Mouse (Mus musculus) T-cell, adult 2 months (primary cell): ENCODE results near the gene Olfr403.
"Not testable (repeated sequence)": the region's sequence is repeated elsewhere in the genome, so short reads cannot be mapped to it uniquely, and the experiment has no call there.

ENCODE experiments used
- DNase-seq: peaks from one replicate; pipeline ENCODE4 v3.0.0; 2022; ENCODE audit warnings: low spot score

Gene Olfr403

DNA sequence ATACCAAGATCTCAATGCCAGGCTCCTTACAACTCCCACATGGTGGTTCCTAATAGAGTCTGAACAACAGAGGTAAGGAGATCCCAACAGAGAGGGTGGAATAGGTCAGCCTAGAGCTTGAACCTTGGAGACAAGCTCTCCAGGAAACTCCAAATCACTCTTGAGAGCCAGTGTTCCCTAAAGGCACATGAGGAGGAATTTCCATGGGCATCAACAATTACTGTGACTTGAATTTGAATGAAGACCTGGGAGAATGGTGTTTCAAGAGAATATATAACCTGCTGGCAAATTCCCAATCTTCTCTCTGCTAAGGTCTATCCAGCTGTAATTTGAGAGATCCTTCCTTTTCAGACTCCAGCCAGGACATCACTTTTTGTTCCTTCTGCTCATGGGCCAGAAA lies at the start of gene Olfr403:
Gene Olfr403, plus strand, starts transcription at position 301 of the 400 bp plus-strand sequence.
- DNase-seq: no peak

DNA sequence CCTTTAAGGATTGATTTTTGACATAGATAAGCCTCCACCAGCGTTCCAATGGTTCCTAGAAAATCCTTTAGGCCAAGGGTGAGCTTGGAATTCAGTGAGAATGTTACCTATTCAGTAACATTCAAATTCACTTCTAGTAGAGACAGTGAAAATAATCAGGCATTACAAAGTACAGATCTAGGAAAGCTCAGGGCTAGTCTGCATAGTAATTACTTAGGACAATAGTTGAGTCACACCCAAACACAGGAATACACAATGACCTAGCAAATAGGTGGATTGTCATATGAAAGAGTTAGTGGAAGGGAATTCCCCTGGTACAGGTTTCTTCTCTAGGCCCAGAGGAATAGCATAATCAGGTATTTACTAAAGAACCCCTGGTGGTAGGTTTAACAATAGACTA lies 46.0 kb upstream of the Olfr403 start:
- DNase-seq: not testable (repeated sequence)

DNA sequence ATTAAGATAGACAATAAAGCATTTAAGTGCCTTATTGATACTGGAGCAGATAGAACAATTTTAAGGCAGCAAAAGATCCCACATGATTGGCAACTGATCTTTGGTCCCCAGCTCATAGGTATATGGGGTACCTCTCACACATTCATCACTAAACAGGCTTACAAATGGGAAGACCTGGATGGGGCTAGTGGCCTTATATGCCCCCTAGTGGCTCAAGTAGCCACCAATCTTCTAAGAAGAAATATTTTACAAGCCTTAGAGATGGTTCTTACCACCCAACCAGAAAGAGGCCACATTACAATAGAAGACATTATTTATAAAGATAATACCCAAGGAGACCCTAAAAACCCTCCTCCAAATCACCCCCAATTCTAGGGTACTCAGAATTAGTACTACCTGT lies 40.2 kb upstream of the Olfr403 start:
- DNase-seq: no peak

DNA sequence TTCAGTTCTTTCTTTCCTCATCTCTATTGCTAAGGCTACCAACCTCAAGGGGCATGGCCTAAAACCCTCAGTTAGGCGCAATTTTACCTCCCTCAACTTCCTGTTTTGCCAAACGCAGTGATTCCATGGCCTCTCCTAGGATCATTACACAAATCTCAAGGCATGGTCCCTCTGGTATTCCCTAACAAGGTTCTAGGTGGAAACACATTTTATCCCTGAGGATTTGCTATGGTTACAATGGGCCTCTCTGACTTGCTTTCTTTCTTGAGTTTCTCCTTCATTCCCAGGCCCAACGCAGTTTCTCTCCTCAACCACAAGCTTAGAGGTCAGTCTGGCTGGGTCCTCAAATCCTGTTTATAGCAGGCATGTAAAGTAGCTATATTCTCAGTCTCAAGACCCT lies 32.8 kb upstream of the Olfr403 start, which contains the start of gene Olfr402:
Gene Olfr402, plus strand, starts transcription at position 301 of the 400 bp plus-strand sequence.
- no peak for DNase-seq

DNA sequence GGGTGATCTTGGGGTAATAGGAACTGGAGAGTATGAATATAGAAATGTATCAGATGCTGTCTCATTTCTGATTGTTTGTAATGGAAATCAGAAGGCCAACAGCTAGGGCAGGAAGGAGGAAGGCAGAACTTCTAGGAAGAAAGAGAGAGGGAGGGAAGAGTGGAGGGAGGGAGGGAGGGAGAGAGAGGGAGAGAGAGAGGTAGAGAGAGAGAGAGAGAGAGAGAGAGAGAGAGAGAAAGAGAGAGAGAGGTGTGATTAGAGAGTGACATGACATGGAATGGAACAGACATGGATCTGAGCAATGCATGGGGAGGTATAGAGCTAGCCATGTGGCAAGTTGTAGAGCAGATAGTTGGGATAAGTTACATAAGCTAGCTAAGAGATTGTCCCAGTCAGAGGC lies 17.3 kb upstream of the Olfr403 start:
- DNase-seq: no peak

DNA sequence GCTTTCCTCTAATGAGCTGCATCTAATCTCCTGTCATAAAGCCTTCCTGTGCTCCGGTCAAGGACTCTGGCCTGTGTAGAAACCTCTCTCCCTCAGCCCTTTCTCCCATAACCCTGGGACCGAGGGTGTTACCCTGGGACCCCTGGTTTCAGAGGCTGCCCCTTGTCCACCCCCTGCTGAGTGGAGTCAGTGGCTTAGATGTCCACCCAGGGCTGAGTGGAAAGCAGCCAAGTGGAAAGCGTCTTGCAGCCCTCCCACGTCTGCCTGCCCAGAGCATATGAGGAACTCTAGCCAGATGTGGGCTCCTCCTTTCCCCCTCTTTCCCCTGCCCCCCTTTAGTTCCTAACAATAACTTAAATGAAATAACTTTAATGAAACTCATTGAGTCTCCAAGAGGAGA lies 2.9 kb upstream of the Olfr403 start:
- DNase-seq: no peak

DNA sequence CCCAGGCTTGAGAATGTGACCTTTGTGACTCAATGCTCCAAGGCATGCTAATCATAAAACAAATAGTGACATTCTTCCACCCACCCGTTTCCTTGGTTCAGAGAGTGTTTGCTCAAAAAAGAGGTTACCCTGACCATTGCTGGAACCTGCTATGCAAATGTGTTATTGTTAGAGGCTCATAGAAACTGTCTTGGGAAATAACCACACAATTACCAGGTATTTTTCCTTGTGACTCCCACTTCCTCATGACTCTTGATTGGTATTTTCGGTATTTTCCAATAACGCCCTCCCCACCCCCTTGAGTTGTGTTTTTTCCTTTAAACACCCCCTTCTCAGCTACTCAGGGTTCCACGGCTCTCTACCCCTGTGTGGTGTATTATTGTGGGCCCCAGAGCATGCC lies 2.3 kb upstream of the Olfr403 start:
- no peak for DNase-seq

DNA sequence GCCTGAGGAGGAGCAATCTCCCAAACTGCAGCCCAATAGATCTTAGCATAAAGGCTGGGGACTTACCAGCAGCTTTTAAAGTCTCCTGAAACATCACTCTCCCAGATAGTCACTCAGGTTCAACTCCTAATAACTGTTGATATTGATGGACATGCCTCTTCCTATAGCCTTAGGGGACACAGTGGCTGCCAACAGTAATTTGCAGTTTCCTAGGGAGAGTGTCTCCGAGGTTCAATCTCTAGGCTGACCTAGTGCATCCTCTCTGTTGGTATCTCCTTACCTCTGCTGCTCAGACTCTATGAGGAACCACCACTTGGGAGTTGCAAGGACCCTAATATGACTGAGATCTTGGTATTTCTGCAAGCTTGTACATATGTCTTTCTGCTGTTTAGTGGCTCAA lies 25.2 kb downstream of the Olfr403 start, which contains the start of gene Olfr43:
Gene Olfr43, minus strand, starts transcription at position 101 of the 400 bp plus-strand sequence.
- DNase-seq: no peak

DNA sequence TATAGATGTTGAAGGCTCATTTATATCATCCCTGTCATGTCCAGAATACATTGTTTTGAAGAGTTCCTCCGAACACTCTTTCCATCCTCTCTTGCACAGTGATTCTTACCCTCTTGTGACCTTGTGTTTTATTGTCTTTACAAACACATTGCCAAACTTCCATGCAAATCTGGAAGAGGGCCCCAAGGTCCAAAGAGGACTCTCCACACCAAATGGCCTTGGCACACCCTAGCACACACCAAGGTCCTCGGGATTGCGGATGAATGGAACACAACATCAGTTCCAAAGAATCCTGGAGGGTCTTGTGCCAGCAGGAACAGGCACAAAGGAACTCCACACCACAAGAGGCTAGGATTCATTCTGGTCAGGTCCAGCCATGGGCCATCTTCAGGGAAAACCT lies 55.2 kb downstream of the Olfr403 start:
- no peak for DNase-seq
